Mouse (Mus musculus) adrenal gland, adult (tissue): ENCODE measurements around the gene Omt2a.
"Not testable (repeated sequence)": the region's sequence is repeated elsewhere in the genome, so short reads cannot be mapped to it uniquely, and the experiment has no call there.

Experiments used
- DNase-seq, 2 experiments: peaks; one replicate each; pipeline ENCODE4 v3.0.0; 2022 to 2023; ENCODE audit warnings: low spot score in 1 of 2; ENCODE audit not compliant: inconsistent age in 2 of 2

The Omt2a gene

DNA sequence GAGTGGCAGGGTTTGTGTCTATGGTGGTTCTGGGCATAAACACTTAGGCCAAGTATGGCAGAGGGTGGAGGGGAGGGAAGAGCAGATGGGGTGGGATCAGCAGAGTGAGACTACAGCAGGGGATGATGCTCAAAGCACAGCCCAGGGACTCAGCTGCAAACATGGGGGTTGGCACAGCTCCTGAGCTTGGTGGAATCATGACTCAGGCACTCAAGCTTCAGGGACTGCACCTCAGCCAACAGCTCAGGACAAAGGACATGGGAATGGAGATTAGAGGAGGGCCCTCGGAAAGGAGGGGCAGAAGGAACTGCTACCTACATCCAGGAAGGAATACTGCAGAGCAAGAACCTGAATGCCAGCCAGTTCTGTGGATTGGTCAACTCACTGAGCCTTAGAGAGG lies 15.5 kb downstream of the Omt2a start:
- not testable (repeated sequence) for DNase-seq

DNA sequence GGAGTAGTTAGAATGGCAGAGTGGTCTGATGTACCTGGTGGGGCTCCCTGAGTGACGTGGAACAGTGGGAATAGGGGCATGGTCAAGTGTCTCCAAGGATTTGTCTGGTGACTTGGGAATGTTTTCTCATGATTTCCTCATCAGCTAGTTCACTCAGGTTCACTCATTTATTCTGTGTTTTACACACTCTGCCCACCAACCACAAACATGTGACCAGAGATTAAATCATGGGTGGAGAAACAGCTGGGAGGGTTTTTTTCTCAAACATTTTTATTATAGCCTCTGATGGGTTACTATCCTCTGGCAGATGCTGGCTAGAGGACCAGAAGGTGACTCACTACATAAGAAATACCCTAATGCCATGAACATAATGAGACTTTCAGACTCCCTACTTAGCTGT lies 16.4 kb downstream of the Omt2a start:
- DNase-seq, result no peak

DNA sequence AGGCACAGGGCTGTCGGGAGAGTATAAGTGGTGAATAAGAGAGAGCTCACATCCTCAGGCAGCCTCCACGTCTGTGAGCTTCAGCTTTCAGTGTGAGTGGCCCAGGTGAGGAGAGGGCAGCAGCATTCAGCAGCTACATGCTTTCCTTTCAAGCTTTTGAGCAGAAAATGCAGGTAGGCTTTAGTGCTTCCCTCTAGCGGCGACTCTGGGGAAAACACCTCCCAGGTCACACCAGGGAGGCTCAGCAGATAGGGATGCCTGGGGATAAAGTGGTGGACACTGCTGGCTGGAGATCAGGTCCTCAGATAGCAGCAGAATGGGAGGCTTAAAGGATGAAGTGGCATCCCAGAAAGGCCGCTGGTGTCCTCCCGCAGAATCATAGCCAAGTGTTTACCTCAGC lies 18.5 kb downstream of the Omt2a start:
- DNase-seq, result peak; percentile 26 to 67

DNA sequence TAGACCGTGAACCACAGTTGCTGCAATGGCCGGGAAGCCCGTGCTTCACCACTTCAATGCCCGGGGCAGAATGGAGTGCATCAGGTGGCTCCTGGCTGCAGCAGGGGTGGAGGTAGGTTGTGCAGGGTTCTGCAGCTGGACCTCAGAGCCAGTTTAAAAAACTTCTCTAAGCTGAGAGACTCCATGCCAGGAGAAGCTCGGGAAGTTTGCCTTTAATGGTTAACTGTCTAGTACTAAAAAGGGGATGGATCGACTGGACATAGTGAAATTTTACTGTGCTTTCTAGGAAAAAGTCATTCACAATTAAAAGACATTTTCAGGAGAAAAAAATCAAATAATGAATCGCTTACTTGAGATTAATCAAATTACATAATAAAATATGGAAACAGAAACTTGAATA lies 19.8 kb downstream of the Omt2a start:
- DNase-seq, result not testable (repeated sequence)

DNA sequence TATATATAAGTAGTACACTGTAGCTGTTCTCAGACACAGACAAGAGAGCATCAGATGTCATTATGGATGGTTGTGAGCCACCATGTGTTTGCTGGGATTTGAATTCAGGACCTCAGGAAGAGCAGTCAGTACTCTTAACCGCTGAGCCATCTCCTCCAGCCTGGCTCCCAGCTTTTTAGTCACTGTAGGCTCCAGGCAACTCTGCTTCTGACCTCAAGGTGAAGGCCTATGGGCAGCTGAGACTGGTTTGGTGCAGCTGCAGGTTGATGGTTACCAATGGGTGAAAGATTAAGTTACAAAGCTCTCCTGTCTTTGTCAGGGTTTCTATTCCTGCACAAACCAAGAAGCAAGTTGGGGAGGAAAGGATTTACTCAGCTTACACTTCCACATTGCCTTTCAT lies 20.9 kb downstream of the Omt2a start:
- DNase-seq, result not testable (repeated sequence)

DNA sequence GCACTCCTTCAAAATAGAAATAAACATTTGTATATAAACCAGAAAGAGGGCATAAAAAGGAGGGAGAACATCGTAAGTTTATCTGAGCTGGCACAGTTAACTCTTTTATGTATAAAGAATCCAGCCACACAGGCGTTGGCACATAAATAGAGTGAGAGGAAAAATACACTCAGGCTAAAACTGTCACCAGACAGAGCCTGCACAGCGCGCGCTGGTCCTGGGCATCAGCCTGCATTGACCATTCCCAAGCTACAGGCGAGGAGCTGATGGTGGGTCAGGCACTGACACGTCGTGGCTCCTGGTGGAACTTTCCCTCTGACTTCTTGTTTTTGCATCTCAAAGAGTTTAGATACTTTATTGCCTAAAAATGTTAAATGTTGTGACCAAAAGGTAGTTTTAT lies 22.1 kb downstream of the Omt2a start:
- not testable (repeated sequence) for DNase-seq

DNA sequence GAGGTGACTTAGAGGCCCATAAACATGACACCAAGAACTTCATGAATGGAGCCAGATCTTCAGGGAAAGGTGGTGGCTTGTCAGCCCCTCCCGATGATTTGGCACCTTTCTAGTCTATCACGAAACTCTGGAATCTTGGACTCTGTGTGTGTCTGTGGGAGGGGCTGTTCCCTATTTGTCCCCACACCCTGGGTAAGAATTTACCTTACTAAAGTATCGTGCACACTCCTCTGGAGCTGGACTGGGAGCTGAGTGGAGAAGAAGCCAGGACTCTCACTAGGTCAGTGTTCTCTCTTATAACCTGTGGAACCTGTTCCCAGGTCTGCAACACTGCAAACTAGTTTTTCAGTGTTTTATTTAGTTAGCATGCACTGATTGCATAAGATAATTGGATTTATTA lies 24.9 kb downstream of the Omt2a start, which contains the start of gene Gm10639:
Gene Gm10639 (plus strand): TSS at position 201 of the 400 bp plus-strand sequence.
- DNase-seq, result not testable (repeated sequence)

DNA sequence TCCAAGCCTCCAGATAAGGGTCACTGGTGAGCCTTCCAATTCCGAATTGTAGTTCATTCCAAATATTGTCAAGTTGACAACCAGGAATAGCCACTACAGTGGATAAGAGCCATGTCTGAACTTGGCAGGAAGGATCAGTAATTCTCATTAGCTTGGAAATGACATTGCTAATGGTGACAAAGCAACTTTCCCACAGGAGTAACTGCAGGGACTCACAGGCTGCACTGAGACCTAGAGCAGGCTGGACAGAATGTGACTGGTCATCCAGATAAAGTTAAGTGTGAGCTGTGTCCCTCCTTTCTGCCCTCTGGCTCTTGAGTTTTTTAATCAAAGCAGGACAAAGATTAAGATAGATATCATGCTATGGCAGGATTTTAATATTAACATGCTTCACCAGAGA lies 25.5 kb downstream of the Omt2a start:
- not testable (repeated sequence) for DNase-seq

DNA sequence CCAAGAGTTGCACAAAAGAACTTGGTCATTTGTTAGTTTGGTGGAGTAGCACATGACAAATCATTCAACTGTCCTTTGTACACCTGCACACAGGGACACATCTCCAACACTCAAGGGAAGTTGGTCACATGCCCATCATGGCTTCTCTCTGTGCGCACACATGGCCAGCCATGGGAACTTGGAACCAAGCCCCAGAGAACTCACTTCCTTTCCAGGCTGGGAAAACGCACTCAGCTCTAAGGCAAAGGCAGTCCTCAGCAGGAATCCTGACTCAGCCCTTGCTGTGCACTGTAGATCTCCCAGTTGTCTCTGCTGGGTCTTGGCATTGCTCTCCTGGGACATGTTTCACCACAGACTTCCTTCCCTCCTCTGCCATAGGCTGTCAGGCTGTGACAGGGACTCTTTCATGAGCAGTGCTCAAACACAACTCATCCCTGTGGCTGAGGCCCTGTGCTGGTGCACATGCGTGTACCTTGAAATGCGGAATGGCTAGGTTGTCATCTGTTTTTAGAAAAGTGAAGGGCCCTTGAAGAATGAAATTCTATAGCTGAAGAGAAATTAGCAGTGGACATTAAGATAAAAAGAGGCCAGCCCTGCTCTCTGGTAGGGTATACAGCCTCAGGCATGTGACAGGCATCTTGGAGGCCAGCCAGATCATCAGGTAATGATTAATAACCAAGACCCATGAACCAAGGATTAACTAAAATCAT lies 32.4 kb downstream of the Omt2a start:
- peak; percentile 21 to 76 for DNase-seq

DNA sequence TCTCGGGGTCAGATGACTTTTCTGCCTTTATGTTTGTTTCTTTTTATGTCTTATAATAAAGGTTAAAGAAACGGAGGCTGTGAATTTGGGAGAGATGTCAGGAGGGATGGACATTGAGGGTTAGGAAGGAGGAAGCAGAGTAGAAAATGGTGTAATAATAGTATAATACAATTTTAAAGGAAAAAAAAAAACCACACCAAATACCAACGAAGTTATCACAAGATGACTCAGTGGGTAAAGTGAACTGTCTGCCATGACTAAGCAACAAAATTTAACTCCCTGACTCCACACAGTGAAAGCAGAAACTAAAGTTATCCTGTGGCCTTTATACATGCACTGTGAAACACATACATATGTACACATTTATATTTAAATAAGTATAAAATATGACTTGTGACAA lies 43.7 kb downstream of the Omt2a start:
- DNase-seq, result peak in 1 of 2 experiments; percentile 18
